Mouse (Mus musculus): ENCODE results near the gene Smarca5.

Smarca5 gene

DNA sequence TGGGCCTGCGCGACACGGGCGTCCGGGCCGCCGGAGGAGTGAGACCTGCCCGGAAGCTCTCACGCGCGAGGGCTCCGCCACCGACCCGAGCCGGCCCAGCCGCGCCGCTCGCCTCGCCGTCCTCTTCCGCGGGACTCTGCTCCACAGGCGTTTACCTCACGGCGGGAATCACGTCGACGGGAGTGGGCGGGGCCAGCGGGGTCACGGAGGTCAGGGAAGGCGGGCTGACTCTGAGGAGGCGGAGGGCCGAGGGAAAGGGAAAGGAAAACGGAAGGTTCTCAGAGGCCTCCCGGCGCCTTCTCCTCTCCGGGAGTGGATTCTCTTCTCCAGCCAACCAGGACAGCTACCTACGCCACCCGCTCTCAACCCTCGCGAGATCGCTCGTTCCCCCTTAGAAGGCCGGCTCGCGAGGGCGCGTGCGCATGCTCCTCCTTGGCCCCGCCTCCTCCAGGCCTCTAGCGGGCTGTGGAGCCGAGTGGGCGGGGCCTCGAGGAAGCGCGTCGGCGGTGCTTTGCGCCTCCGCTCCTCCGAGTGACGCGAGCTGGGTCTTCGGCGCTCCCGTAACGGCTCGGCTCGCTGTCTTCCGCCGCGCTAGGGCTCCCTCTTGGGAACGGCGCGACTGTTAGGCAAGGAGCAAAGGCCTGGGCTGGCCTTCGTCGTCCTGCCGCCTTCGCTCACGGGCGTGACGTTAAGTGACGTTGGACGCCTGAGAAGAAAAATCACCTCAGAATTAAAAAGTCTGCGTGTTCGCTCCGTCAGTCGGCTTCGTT lies at the start of gene Smarca5:
Gene Smarca5, minus strand, starts transcription at position 343 of the 770 bp plus-strand sequence.
- peak; percentile 97 to 98 for DNase-seq

DNA sequence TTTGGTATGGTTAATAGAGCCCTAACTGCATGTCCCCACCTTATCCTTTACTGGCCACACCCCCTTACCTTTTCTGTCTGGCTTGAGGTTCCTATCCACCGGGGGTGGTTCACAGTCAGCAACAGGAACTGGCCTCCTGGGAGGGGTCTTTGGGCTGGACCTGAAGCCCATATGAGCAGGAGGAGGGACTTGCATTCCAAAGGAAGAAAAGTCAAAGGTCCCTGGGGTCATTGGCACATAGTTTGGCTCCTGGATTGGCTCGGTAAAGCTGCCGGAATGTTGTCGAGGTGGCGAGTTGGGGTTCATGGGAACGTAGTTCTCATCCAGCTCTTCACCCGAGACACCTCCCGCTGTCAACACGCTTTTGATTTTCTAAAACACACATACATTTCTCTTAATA lies 45.3 kb upstream of the Smarca5 start:
- no peak for DNase-seq

DNA sequence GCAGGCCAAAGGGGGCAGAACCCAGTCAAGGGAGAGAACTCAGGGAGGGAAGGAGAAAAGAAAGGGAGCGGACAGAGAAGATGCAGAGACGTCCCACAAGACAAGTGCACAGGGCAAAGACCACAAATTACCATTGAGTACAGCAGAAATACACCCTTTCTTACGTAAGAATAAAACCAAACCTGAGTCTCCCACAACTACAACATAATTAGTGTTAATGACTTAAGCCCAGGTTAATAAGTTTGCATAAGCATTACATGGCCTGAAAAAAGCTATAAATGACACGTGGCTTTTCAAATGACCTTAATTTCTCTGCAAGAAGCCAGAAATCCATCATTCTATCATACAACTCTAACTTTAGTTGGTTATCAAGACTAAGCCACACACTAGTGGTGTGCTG lies 44.0 kb upstream of the Smarca5 start:
- no peak for DNase-seq

DNA sequence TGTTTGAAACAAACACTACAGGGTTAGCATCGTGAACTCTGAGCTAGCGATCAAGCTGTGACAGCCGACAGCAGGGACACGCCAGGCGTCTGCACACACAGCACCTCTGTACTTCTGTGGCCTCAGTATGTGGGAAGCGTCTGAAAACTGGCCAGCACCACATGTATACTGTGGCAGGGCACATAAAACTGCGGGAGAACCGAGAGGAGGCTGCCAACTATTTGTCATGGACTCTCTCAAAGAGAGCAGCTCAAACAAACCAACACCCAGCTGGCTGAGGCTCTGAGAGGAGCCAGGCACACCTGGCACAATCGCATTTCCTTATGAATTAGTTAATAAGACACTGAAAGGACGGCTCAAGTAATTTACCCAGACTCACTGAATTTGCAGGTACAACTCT lies 42.0 kb upstream of the Smarca5 start:
- DNase-seq = no peak

DNA sequence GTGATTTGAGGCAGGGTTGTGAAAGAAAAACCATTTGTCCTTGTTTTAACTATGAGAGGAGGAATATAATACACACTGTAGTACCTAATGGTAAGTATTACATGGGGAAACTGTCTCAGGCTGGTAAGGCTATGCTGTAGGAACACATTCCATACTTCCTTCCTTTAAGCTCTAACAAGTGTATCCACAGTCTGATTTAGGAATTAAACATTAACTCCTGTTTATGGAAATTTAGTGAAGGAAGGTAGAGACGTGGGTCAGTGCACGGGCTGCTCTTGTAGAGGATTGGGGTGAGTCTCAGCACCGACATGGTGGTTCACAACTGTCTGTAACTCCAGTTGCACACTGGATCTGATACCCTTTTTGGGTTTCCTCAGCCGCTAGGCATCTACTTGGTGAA lies 41.0 kb upstream of the Smarca5 start:
- no peak for DNase-seq

DNA sequence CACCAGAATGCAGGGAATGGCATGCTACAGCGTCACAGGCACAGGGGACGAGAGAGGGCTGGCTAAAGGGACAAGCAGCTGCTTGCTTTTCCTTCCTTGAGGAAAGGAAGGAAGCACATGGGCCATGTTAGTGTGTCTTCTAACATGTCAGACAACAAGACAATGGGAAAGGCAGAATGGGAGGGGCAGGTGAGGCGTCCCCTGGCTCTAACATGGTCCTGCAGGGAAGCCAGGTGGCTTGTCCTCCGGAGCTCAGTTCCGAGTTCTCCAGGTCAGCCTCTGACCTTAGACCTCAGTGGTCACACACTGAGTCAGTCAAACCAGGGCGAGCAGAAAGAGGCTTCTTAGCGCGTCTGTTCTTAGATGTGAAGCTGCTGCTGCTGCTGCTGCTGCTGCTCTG lies 37.1 kb upstream of the Smarca5 start:
- DNase-seq = no peak

DNA sequence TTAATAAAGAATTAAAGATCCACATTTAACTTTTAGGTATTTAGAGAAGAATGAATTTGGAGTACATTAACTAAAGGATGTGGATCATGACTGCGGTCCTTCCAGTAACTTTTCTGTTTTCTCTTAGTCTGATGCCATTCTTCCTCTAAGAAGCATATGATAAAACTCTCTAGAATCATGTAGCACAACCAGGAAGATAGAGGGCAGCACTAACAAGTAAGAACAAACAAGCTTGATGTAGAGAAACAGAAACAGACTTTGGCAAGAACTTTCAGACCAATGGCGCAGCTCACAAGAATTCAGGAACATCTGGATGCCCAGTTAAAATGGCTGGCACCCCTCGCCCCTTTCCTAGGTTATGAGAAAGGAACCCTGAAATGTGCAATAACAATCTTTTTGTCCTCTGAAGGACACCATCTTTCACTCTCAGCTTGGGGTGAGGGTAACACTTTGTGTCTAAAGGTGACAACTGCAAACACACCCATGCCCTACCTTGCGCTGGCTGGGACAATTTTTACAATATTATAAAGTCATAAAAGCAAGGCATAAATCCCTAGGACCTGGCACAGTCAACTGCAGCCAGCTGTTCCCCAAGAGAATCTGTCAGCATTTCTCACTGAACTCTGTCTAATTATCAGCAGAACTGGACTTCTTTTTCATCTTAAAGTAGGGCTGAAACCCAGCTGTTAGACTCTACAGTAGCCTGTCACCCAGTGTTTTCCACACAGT lies 33.6 kb upstream of the Smarca5 start:
- peak in 1 of 2 experiments; percentile 17 for DNase-seq

DNA sequence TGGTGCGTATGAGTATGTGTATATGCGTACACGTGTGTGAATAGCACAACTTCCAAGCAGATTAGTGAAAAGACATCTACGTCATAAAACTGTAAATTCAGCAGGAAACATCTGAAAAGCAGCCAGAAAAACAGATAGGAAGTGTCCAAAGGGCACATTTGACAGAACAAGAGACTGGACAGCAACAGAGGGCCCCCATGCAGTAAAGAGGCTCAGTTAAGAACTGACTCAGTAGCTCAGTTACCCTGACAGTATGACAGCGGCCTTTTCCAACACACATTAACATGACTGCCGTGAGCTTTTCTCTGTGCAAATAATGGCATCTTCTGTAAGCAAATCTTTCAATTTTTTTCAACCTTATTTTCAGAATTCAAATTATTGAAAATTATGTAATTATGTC lies 29.2 kb upstream of the Smarca5 start:
- DNase-seq = no peak

DNA sequence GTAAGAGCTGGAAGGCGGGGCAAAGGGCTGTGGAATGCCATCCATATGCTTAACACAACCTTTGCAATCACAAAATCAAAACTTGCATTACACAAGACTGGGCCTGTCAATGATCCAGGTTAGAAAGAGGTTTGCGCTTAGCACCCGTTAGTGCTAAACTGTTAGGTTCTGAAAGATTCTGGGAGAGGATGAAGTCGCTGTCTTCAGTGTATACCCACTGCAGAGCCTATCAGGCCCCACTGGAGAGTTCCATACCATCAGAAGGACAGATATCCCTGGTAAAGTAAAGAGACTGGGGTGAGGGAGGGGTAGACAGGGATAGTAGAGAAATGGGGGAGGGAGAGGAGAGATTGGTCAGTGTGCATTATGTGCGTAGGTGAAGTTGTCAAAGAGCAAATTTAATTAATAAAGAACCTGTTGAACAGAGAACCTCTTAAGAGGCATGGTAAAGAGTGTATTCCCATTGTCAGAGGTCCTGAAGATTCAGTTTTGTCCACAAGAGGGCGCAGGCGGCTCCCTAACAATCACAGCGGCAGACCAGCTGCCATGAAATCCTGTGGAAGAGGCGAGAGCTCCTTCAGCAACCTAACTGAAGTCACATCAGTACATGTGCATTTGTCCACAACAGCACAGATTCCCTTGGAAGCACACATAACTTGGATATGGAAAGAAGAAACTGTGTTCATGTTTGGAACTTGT lies 13.9 kb upstream of the Smarca5 start:
- DNase-seq = peak; percentile 82 to 90

DNA sequence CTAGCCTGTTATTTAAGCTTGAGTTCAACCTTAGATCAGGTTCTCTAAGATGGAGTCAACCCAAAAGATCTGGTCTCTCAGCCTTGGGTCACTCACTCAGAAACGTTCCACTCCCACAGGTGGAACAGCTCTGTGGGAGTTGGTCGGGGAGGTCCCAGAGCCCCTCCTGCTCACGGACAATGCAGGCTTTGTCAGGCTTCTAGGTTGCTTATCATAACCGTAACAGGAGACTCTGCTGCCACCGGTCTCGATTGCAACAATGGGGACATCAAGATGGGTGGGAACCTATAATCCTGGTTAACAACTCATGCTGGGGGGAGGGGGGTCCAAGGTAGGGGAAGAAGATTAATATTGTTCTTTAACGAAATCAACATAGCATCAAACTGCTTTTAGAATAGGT lies 13.1 kb upstream of the Smarca5 start:
- DNase-seq = no peak

DNA sequence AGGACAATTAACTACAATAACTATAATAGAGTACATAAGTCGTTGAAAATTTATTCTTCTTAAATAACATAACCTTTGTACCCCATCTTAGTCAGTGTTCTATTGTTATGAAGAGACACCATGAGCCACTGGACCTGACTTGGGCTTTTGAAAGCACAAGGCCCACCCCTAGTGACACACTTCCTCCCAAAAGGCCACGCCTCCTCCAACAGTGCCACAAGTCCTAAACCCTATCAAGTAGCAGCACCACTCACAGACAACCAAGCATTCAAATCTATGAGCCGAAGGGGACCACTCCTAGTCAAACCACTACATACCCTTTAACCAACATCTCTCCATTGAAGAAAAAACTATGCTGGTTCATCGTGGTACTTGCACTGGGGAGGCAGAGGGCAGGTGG lies 9.8 kb upstream of the Smarca5 start:
- DNase-seq = no peak

DNA sequence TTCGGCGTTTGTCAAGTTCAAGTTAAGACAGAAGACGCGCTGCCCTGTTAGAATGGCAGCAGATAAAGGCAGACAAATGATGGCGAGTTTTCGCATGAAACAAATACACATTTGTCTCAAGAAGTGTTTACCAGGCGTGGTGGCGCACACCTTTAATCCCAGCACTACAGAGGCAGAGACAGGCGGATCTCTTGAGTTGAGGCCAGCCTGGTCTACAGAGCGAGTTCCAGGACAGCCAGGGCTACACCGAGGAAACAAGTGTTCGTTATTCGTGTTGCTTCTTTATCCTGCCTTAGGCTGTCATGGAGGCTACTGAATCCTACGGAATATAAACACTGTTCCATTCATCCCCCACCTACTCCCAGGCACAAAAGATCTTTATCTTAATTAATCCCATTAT lies 635 bp upstream of the Smarca5 start:
- DNase-seq = no peak

DNA sequence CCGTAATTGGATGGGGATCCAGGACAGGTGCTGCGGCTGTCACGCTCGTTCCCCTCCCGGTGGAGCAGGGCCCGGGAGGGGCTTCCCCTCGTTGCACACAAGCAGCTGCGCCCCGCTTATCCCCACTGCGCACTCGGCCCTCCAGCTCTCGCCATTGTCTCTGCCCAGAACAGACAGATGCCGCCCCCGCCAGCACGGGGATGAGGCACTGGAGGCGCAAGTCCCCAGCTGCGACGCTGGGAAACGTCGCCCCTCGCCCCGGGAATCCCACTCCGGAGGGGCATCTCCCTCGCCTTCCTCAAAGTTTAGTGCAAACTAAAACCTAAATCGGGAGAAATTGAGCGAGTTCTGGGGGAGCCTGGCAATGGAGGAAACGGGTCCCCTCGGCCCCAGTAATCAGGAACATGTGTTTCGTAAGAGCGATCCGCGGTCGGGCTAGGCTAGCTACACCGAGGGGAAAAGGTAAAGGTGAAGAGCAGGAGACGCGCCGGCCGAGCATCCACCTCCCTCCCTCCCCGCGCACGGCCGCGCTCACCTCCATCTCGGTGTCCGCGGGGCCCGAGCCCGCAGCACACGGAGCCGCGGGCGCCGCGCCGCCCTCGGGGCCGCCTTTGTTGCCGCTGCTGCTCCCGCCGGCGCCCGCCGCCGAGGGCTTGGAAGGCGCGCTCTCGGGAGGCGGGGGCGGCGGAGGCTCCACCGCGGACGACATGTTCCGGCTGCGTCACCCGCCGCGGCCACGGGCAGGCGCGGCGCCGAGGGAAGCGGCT lies 726 bp downstream of the Smarca5 start:
- peak; percentile 60 to 65 for DNase-seq

DNA sequence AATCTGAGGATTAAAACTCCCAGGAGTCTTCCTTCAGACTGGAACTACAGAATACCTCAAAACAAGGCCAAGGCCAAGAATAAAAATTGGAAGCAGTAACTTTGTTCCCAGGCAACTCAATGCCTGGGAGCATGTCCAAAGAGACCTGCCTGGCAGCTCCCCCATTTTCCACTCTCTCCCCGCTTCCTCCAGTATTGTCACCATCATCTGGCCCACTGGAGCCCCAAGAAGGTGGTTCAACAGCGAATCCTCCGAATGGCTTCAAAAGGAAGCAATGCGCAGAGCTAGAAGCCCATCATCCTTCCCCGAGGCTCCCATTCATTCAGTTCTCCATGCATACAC lies 1.3 kb downstream of the Smarca5 start:
- DNase-seq = no peak

DNA sequence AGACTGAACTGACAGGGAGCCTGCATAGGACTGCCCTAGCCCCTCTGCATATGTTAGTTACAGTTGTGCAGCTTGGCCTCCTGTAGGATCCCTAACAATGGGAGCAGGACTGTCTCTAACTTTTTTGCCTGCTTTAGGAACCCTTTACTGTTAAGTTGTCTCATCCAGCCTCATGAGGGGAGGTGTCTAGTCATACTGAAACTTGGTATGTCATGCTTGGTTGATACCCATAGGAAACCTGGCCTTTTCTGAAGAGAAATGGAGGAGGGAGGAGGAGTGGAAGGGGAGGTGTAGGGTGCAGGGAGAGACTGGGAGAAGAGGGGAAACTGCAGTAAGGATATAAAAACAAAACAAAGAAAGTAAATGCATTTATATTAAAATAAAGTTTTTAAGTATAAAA lies 7.0 kb downstream of the Smarca5 start:
- DNase-seq = no peak

DNA sequence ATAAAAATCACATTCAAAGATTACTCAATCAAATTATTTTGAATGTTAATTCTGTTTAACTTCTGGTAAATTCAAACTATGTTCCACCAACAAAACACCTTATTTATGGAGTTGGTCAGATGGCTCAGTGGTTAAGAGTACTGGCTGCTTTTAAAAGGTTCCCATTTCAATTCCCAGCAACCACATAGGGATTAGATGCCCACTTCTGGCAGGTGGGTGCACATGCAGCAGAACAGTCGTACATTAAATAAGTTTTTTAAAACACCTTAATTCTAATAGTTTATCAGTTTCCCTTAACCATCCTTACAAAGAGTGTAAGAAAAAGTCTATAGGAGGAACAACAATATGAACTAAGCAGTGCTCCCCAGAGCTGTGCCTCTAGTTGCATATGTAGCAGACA lies 24.8 kb downstream of the Smarca5 start:
- DNase-seq = no peak

DNA sequence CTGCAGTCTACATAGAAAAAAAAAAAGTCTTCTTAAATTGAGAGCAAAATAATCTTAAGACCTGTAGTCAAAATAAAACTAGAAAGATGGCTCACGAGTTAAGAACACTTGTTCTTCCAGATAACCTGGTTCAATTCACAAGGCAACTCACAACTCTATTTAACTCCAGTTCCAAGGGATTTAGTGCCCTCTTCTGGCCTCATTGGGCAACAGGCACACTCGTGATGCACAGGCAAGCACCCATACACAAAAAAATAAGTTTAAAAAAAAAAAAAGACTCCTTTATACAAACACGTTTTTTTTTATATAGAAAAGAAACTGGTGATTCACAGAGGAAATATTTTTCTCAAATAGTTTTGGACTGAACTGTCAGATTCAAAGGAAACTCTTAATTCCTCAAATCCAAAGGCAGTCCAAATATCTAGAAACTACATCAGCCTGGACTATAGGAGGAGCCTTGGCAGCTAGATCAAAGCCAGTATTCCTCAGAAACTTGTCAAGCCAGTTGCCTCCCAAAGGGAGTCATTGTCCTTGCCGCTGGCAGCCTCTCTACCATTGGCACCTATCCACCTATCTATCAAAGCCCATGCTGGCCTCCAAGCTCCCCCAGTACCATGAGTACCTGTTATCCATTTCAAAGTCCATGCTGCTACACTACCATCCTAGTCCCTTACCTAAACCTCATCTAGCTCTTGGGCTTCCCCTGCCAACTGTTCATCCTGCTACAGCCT lies 28.5 kb downstream of the Smarca5 start:
- no peak for DNase-seq

DNA sequence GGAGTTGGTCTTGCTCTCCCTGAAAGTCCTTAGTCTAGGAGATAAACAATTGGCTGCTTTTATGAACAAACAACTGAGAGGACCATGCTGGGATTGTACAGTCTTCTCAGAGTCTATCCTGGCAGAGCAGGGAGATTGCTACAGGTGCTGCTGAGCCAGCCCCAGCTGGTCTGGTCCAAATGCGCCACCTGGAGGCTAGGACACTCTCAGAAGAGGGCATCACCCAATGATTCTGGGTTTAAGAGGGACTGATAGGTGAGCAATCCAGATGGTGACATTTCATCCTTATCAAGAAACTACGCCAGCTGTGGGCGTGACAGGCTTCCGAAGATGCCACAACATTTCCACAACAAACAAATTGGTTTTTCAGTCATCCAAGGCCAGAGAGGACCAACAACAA lies 51.2 kb downstream of the Smarca5 start:
- peak; percentile 67 to 84 for DNase-seq

DNA sequence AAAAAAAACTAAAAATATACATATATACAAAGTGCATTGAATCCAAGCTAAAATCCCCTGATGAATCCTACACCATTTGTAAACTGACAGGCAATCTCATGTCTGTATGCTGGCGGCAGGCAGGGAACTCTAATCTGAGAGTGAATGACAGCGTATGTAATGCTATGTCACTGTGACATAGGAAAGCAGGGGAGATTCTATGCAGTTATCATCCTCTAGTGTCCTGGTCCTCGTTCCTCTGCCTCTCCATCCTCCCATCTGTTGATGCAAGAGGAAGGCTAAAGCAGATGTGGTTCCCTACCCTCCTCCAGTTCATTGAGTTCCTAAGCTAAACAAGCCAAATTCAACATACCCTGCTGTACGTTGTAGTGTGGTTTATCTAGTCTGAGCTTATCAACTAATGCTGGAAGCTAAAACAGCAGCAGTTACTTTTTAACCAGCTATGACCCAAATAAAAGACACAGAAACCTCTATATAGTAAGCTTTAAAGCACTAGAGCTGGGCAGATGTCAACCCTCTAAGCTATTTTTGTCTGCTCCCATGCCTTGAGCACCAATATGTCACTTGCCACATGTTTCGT lies 55.5 kb downstream of the Smarca5 start:
- no peak for DNase-seq

DNA sequence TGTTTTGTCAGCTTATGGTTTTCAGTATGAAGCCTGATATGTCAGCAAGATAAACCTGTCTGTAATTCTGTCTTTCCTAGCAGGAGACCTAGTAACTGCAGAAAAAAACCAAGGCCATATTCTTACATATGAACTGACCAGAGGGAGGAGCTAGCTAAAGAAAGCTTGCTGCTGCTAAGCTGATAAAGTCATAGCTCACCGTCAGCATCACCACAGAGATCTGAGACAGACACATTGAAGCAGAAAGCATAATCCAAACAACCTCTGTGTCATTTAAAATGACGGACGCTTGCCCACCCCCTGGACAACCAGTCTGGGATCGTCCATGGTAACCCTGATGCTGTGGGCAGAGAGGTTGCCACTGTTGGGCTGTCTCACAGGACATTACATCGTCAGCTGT lies 56.7 kb downstream of the Smarca5 start:
- no peak for DNase-seq

DNA sequence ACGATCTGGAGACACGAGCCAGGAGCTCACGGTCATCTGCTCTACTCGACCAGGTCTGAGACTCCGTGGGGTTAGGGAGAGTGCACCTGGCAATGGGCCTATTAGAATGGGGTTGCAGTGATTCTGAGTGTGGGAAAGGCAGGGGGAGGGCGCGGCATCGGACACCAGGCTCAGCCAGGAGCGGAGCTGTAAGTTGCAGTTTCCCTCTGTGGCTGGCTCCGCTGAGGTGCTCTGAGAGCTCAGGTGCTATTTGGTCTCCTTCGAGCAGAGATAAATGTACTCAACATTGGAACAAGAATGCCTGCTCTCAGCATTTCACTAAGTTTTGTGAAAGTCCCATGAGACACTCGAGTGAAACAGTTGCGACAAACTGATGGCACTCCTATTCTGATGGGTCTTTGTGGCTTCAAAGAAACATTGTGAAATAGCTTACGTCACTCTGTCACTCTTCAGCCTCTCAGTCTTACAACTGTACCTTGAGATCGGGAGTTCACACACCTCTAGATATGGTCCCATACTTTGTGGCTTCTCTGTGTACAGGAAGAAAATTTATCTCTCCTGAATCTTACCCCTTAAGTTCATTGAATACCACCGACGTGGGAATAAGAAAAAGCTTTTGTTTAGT lies 69.9 kb downstream of the Smarca5 start:
- no peak for DNase-seq

DNA sequence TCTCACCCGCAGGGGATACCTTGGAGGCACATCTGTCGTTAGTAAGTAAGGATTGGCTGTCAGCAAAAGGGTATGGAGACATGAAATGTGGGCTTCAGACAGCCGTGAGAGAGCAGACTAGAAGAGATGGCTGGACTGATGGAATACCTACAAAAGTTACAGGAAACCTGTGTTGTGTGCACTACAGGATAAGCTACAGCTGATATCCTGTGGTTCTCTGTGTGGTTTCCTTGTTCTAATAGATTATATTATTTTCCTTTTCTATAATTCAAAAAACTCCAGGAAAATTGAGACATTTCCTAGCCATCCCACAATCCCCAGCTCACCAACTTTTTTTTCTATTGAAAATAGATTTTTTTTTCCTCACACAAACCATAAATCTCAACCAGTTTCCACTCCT lies 75.8 kb downstream of the Smarca5 start:
- DNase-seq = no peak

All from cerebellum, postnatal 25 days (tissue).